Mouse (Mus musculus) limb, embryonic 12.5 days (tissue): Measurements from ENCODE around the gene Trmt10a. TPM values are rescaled to one million over a fixed set of nuclear protein-coding genes. Genes with fewer than 3 reads are reported as not detected.

ENCODE experiments used
- ATAC-seq: fragments of 200-750 bp; cut with Nextera tagmentation; 2 replicates; pipeline ENCODE4 v1.8.0; 2017; ENCODE audit warnings: low read depth, moderate TSS enrichment; ENCODE audit not compliant: insufficient number of reproducible peaks, insufficient read depth, low FRiP score, low TSS enrichment
- H3K27ac ChIP-seq: fragments of 300-500 bp; sonication (generic); 2 replicates; pipeline ENCODE4 v1.5.1; 2016; ENCODE audit warnings: mild to moderate bottlenecking, moderate library complexity
- H3K27me3 ChIP-seq: fragments of 300-500 bp; sonication (generic); 2 replicates; pipeline ENCODE4 v1.6.1; 2016; ENCODE audit warnings: mild to moderate bottlenecking, moderate library complexity
- H3K36me3 ChIP-seq: fragments of 300-500 bp; sonication (generic); 2 replicates; pipeline ENCODE4 v1.6.1; 2016; ENCODE audit warnings: mild to moderate bottlenecking, moderate library complexity
- H3K4me1 ChIP-seq: fragments of 300-500 bp; sonication (generic); replicated peaks from 2 replicates; pipeline ENCODE4 v1.6.1; 2016
- H3K4me2 ChIP-seq: fragments of 300-500 bp; sonication (generic); 2 replicates; pipeline ENCODE4 v1.6.1; 2016; ENCODE audit warnings: mild to moderate bottlenecking, moderate library complexity
- H3K4me3 ChIP-seq: fragments of 300-500 bp; sonication (generic); replicated peaks from 2 replicates; pipeline ENCODE4 v1.5.1; 2016; ENCODE audit warnings: mild to moderate bottlenecking
- H3K9ac ChIP-seq: fragments of 300-500 bp; sonication (generic); replicated peaks from 2 replicates; pipeline ENCODE4 v1.6.1; 2016; ENCODE audit warnings: mild to moderate bottlenecking, moderate library complexity
- H3K9me3 ChIP-seq: fragments of 300-500 bp; sonication (generic); 2 replicates; pipeline ENCODE4 v1.6.1; 2016; ENCODE audit warnings: mild to moderate bottlenecking, moderate library complexity
- WGBS: fragments of 180-500 bp; shearing (Covaris S2); methylation state at CpG from one replicate; pipeline ENCODE4 v1.1.7; 2016; 5-methylcytosine and 5-hydroxymethylcytosine counted together
- polyA plus RNA-seq: library from polyadenylated mRNA; unstranded; fragments of >200 nt; fragmentation: Nextera tagmentation; extraction: Ambion mirVana; gene quantifications from 2 replicates; pipeline ENCODE4 v1.2.1, GENCODE M21; 2016

Gene Trmt10a
- polyA plus RNA-seq, 1 experiment from 2014 or later: 14.6 TPM

DNA sequence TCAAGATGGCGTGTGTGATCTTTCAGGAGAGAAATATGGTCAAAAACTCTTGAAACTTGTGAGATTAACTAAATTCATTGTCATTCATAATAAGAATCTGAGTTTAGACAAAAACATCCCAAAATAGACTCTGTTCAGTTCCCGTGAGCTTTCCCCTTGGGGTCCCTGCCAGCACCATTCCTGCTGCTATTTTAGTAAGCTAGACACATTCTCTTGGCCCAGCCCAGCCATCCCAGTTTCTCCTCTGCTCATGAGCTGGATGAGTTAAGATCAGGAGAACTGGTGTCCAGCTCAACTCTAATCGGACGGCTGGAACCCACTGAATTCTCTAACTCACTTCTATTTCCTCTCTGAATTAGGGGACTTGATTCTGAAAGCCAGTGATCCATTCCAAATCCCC, 26.4 kb upstream of the Trmt10a start:
- no peak overlapping the region for H3K9ac ChIP-seq
- no peak overlapping the region for H3K27ac ChIP-seq
- H3K36me3 ChIP-seq: no peaks in the 10 kb centered on the region
- ATAC-seq: no peak
- WGBS: 91% methylated on average over 4 of the region's 4 CpGs
- H3K27me3 ChIP-seq: no peaks in the 10 kb centered on the region
- H3K9me3 ChIP-seq: no peaks in the 10 kb centered on the region
- H3K4me2 ChIP-seq: no peak overlapping the region
- H3K4me1 ChIP-seq: no peaks in the 10 kb centered on the region
- H3K4me3 ChIP-seq: no peak overlapping the region

DNA sequence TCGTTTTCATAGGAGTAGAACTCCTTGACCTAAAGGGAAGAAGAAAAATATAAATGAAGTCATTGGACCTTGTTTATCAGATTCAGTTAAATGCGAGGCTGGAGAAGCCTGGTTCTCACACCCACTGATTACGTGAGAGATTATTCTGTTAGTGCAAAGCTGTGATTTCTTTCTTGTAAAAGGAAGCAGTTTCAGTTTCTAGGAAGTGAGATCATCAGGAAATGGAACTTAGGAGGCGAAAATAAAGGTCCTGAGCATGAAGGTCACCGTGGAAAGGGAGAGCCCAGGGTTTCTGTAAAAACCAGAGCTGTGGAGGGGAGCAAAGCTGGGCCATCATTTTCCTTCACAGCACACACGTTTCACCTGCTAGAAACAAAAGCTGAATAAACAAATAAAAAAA, 24.9 kb upstream of the Trmt10a start:
- no peaks in the 10 kb centered on the region for H3K4me1 ChIP-seq
- H3K27me3 ChIP-seq: no peaks in the 10 kb centered on the region
- H3K4me2 ChIP-seq: no peak overlapping the region
- H3K27ac ChIP-seq: no peak overlapping the region
- no peaks in the 10 kb centered on the region for H3K36me3 ChIP-seq
- H3K9me3 ChIP-seq: no peaks in the 10 kb centered on the region
- 76% methylated on average over 6 of the region's 6 CpGs for WGBS
- H3K4me3 ChIP-seq: no peak overlapping the region
- no peak for ATAC-seq
- no peak overlapping the region for H3K9ac ChIP-seq

DNA sequence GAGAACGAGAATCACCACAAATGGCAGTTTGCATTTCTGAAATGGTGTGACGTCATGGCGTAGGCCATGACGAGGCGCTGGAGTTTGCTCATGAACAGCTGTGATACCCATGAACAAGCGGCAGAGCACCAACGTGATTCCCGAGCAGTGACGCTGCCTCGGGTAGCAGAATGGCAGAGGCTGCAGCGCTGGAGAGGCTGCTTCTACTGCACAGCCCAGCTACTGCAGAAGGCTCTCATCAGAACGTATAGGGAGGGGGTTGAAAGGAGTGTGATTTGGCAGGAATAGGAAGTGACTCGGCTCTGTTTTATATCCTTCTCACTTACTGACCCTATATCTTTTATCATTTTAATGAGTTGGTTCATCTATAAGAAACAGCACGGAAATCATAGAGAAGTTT, 24.4 kb upstream of the Trmt10a start:
- Histone ChIP-seq H3K4me1 (no peaks in the 10 kb centered on the region), H3K27me3 (no peaks in the 10 kb centered on the region), H3K9ac (no peak overlapping the region), H3K36me3 (no peaks in the 10 kb centered on the region), H3K4me3 (no peak overlapping the region), H3K27ac (no peak overlapping the region), H3K9me3 (no peaks in the 10 kb centered on the region), H3K4me2 (no peak overlapping the region)
- no peak for ATAC-seq
- 66% methylated on average over 14 of the region's 14 CpGs for WGBS

DNA sequence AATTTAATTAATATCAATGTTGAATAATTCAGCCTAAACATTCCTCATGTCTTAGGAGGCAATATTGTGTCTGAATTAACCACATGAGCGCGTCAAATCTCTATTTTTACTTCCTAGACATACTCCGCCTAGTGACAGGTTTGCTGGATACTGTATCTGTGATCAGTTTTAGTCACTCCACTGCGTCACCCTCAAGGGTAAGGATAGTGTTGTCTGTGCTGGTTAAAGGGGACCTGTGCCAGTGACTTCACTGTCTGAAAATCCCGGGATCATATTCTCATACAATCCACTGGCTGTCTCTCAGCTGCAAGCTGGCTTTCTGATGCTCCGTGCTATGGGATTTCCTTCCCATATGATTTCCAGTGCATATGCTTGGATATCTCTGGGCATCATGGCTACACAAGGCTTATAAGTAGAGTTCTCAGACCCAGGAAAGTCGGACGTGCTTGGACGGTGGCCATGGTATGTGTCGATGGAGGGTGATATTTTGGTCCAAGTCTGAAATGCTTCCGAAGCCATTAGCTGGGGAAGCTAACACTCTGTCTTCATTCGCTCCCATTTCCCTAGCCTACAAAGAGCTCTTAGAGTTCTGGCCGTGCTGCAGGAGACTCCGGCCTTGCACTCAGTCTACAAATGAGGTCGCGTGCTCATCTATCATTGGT, 23.7 kb upstream of the Trmt10a start:
- Histone ChIP-seq H3K27me3 (no peaks in the 10 kb centered on the region), H3K9ac (no peak overlapping the region), H3K36me3 (no peaks in the 10 kb centered on the region), H3K27ac (no peak overlapping the region), H3K9me3 (no peaks in the 10 kb centered on the region), H3K4me3 (no peak overlapping the region), H3K4me1 (no peaks in the 10 kb centered on the region), H3K4me2 (no peak overlapping the region)
- WGBS: 94% methylated on average over 16 of the region's 16 CpGs
- no peak for ATAC-seq

DNA sequence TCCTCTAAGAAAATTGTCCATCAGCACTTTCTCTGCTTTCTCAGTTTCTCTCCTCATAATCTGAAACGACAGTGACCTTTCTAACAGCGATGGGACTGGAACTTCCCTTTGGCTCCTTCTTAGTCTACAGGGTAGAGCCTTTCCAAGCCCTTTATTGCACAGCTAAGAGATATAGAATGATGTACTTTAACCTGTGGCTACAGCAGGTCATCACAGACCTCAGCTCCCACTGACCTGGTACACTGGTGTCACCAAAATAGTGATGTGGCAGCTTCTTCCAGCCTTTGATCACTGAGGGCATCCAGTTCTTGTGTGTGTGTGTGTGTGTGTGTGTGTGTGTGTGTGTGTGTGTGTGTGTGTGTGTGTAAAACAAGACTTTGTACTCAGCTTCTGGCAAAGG, 21.8 kb upstream of the Trmt10a start:
- H3K27me3 ChIP-seq: no peaks in the 10 kb centered on the region
- no peaks in the 10 kb centered on the region for H3K9me3 ChIP-seq
- no peaks in the 10 kb centered on the region for H3K36me3 ChIP-seq
- whole genome bisulfite sequencing: 92% methylated on average over 2 of the region's 2 CpGs
- no peaks in the 10 kb centered on the region for H3K4me1 ChIP-seq
- ATAC-seq: no peak
- H3K4me2 ChIP-seq: no peak overlapping the region
- H3K9ac ChIP-seq: no peak overlapping the region
- H3K4me3 ChIP-seq: no peak overlapping the region
- H3K27ac ChIP-seq: no peak overlapping the region

DNA sequence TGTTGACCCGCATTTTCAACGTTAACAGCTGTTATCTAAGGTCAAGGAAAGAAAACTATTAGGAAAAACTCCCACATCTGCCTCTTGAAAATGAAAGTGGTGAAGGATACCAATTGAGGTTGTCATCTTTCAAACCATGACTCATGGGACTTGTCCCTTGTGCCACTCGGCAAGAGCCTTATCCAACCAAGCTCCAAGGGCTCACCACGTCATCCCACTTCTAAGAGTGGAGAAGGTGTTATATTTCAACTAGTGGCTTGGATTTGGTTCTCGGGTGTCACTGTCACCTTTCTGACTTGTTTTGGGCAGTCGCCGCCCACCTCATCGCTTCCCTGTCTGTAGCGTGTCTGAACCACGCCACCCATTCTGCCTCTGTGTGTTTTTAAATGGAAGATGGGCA, 19.4 kb upstream of the Trmt10a start:
- Histone ChIP-seq H3K9me3 (no peaks in the 10 kb centered on the region), H3K27ac (no peak overlapping the region), H3K27me3 (no peaks in the 10 kb centered on the region), H3K4me1 (no peaks in the 10 kb centered on the region), H3K9ac (no peak overlapping the region), H3K4me2 (no peak overlapping the region), H3K36me3 (no peaks in the 10 kb centered on the region), H3K4me3 (no peak overlapping the region)
- 75% methylated on average over 10 of the region's 10 CpGs for WGBS
- no peak for ATAC-seq

DNA sequence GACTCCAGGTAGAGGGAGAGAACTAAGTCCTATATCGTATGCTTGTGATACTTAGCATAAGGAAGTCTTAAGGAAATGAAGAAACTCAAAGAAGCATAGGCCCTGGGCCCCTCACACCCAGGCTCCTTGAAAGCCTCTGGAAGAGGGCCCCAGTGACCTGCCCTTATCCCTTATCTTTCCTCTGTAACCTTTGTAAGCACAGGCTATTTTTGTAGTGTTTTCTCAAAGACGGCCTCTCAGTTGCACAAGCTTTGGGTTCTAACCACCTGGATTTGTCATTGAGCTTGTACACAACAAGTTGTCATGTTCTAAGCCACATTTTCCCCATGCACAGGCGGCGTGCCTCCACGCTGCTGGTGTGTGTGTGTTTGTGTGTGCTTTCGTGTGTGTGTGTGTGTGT, 14.1 kb upstream of the Trmt10a start:
- ATAC-seq: no peak
- 0 out of 2 replicates have a peak, but pooled peaks cover 3% of the 10 kb centered on the region for H3K4me1 ChIP-seq
- H3K4me2 ChIP-seq: no peak overlapping the region
- no peaks in the 10 kb centered on the region for H3K27me3 ChIP-seq
- WGBS: 92% methylated on average over 6 of the region's 6 CpGs
- H3K9ac ChIP-seq: no peak overlapping the region
- no peaks in the 10 kb centered on the region for H3K36me3 ChIP-seq
- no peaks in the 10 kb centered on the region for H3K9me3 ChIP-seq
- no peak overlapping the region for H3K4me3 ChIP-seq
- H3K27ac ChIP-seq: no peak overlapping the region

DNA sequence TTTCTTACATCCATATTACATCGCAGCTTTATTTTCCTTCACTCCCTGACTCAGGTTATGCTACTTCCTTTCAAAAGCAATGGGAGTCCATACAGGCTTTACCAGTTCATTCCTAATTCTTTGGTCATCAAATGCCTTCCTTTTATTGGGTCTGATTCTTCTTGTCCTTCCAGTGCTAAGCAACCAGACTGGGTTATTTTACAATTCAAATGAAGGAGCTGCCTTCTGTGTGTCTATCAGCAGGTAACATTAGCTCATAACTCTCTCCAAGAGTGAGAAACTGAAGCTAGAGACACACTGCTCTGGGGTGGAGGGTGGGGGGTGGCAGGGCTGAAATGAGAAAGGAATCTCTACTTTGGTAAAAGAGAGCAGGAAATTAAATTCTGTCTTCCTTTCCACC, 12.6 kb upstream of the Trmt10a start:
- Histone ChIP-seq H3K4me3 (no peak overlapping the region), H3K27me3 (no peaks in the 10 kb centered on the region), H3K9me3 (no peaks in the 10 kb centered on the region), H3K36me3 (no peaks in the 10 kb centered on the region), H3K9ac (no peak overlapping the region), H3K27ac (no peak overlapping the region), H3K4me2 (no peak overlapping the region), H3K4me1 (0 out of 2 replicates have a peak, but pooled peaks cover 3% of the 10 kb centered on the region)
- WGBS: 79% methylated on average over 1 of the region's 1 CpGs
- ATAC-seq: no peak

GRCm38 (mm10) chr3:138131168-138131567, 12.1 kb upstream of the Trmt10a start:
- no peaks in the 10 kb centered on the region for H3K27me3 ChIP-seq
- 0 out of 2 replicates have a peak, but pooled peaks cover 3% of the 10 kb centered on the region for H3K4me1 ChIP-seq
- H3K4me3 ChIP-seq: no peak overlapping the region
- no peak for ATAC-seq
- WGBS: 73% methylated on average over 9 of the region's 9 CpGs
- H3K4me2 ChIP-seq: no peak overlapping the region
- H3K36me3 ChIP-seq: no peaks in the 10 kb centered on the region
- no peak overlapping the region for H3K27ac ChIP-seq
- H3K9me3 ChIP-seq: no peaks in the 10 kb centered on the region
- H3K9ac ChIP-seq: no peak overlapping the region

DNA sequence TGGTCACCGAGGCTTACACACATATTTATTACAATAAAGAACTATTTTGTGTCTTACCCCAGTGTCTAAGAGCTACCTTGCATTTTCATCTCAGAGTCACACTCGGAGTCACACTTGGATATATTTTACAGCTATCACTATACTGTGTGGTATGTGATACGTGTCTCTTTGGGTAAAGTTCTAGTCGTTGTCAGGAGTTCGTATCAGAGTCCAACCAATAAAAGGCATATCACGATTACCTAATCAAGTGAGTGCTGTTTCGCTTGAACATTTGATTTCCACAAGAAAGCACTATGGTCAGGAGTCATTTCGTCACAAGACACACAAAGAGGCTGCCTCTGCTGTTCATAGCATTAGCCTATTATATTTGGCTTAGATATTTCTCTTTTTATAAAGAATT, 9.8 kb upstream of the Trmt10a start:
- H3K4me3 ChIP-seq: no peak overlapping the region
- H3K36me3 ChIP-seq: no peaks in the 10 kb centered on the region
- ATAC-seq: no peak
- H3K4me1 ChIP-seq: 0 out of 2 replicates have a peak, but pooled peaks cover 3% of the 10 kb centered on the region
- 91% methylated on average over 8 of the region's 8 CpGs for WGBS
- no peak overlapping the region for H3K27ac ChIP-seq
- H3K9me3 ChIP-seq: no peaks in the 10 kb centered on the region
- H3K27me3 ChIP-seq: no peaks in the 10 kb centered on the region
- H3K4me2 ChIP-seq: no peak overlapping the region
- no peak overlapping the region for H3K9ac ChIP-seq

DNA sequence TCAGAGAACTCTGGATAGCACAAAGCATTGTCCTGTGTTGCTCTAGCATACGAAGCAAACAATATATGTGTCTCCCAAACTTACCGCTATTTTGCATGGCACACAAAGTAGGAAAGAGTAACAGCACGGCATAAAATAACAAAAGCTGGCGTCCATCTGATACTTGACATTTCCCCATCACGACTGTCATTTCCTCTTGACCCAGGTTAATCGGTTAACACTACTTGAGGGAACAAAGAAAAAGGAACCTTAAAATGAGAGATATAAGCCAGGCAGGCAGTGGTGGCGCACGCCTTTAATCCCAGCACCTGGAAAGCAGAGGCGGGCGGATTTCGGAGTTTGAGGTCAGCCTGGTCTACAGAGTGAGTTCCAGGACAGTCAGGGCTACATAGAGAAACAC, 9.3 kb upstream of the Trmt10a start:
- H3K9ac ChIP-seq: no peak overlapping the region
- no peak overlapping the region for H3K4me2 ChIP-seq
- H3K9me3 ChIP-seq: no peaks in the 10 kb centered on the region
- ATAC-seq: no peak
- 86% methylated on average over 11 of the region's 11 CpGs for WGBS
- no peaks in the 10 kb centered on the region for H3K36me3 ChIP-seq
- H3K4me3 ChIP-seq: no peak overlapping the region
- no peak overlapping the region for H3K27ac ChIP-seq
- no peaks in the 10 kb centered on the region for H3K27me3 ChIP-seq
- H3K4me1 ChIP-seq: 0 out of 2 replicates have a peak, but pooled peaks cover 3% of the 10 kb centered on the region

DNA sequence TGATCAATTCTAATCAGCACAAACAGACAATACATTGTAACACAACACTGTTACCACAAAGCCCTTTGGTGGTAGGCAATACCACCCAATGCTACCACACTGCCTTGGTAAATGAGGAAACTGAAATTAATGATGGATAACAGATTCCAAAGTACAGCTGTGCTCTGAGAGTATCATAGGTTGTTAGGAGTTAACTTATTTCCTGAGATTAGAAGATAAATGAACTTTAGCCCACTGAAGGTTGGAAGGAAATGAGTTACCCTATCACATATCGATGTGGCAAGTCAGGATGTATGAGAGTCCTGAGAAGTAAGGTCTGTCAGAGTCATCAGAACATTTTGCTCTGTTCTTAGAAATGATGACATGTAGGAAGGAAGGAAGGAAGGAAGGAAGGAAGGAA, 8.7 kb upstream of the Trmt10a start:
- H3K9ac ChIP-seq: no peak overlapping the region
- no peaks in the 10 kb centered on the region for H3K9me3 ChIP-seq
- H3K4me2 ChIP-seq: no peak overlapping the region
- H3K4me3 ChIP-seq: no peak overlapping the region
- no peaks in the 10 kb centered on the region for H3K27me3 ChIP-seq
- H3K4me1 ChIP-seq: 0 out of 2 replicates have a peak, but pooled peaks cover 3% of the 10 kb centered on the region
- H3K27ac ChIP-seq: no peak overlapping the region
- WGBS: 93% methylated on average over 1 of the region's 1 CpGs
- H3K36me3 ChIP-seq: no peaks in the 10 kb centered on the region
- ATAC-seq: no peak
